Mouse (Mus musculus) splenic B cell, adult 2 months (primary cell): Measurements from ENCODE around the gene Kcnk10.
A peak's percentile ranks its signal among the peaks of the same experiment; 100 is the strongest.

Source experiments
- DNase-seq: peaks from one replicate; pipeline ENCODE4 v3.0.0-alpha.2; 2011; ENCODE audit warnings: low read depth, low spot score
- H3K27me3 ChIP-seq: 2 replicates; pipeline ENCODE4 v1.6.1; 2012; ENCODE audit warnings: mild to moderate bottlenecking, low read length, moderate library complexity, mixed read lengths; ENCODE audit not compliant: control insufficient read depth, poor library complexity, insufficient read depth, severe bottlenecking
- H3K36me3 ChIP-seq: 2 replicates; pipeline ENCODE4 v1.6.1; 2012; ENCODE audit warnings: mild to moderate bottlenecking, low read length, moderate library complexity, mixed read lengths; ENCODE audit not compliant: control insufficient read depth, poor library complexity, insufficient read depth, severe bottlenecking

The Kcnk10 gene

DNA sequence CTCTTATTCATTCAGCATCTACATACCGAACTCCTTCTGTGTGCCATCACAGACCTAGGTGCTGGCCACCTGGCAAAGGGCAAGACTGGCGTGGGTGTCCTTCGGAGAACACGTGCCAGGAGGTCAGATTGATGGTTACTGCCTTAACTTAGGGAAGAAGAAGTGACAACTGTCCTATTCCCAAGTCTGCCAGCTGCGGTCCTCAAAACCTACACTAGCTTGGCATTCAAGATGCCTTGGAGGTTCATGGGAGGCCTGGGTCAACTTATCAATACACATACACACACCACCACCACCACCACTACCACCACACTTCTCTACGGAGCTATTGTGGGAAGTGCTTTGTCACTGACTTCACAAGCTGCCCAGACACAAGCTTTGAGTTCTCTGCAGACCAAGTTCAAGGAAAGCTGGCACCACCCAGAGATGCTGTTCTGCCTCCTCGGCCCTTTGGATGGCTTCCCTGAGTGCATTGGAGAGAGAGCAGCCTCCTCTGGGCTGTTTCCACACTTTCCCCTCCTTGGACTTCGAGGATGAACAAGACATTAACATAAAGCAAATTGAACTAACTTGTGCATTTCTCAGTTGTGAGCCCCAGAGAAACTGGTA is 2.1 kb downstream of the Kcnk10 start:
- Histone ChIP-seq H3K36me3 (no peaks in the 10 kb centered on the region), H3K27me3 (no peaks in the 10 kb centered on the region)
- DNase-seq, result no peak

DNA sequence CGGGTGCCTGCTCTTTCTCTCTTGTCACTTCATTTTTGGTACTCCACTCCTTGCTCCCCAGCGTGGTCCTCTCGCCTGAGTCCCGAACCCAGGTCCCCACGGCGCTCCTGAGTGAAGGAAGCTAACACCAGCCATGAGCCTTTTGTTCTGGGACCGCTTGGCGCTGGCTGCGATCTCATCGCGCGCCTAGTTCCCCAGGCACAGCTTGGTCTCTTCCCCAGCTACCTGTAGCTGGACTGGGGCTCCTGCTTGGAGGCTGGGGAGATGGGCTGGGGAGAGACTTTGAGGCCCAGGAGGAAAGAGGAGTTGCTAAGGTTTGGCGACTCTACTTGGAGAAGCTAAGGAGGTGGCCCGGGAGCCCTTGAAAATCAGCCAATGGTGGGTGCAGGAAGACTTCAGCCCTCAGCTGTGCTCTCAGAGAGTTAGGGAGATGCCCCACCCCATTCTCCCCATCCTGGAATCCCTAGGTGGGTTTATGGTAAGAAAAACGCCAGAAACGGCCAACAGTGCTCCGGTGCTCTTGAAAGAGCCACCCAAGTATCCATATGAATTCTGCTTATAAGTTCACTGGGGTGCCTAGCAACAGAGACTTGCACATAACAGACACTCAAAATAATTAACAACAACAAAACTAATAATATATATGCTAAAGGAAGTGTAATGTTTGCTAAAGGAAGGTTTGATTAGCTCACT is 2.8 kb downstream of the Kcnk10 start:
- no peak for DNase-seq
- H3K27me3 ChIP-seq, result no peaks in the 10 kb centered on the region

DNA sequence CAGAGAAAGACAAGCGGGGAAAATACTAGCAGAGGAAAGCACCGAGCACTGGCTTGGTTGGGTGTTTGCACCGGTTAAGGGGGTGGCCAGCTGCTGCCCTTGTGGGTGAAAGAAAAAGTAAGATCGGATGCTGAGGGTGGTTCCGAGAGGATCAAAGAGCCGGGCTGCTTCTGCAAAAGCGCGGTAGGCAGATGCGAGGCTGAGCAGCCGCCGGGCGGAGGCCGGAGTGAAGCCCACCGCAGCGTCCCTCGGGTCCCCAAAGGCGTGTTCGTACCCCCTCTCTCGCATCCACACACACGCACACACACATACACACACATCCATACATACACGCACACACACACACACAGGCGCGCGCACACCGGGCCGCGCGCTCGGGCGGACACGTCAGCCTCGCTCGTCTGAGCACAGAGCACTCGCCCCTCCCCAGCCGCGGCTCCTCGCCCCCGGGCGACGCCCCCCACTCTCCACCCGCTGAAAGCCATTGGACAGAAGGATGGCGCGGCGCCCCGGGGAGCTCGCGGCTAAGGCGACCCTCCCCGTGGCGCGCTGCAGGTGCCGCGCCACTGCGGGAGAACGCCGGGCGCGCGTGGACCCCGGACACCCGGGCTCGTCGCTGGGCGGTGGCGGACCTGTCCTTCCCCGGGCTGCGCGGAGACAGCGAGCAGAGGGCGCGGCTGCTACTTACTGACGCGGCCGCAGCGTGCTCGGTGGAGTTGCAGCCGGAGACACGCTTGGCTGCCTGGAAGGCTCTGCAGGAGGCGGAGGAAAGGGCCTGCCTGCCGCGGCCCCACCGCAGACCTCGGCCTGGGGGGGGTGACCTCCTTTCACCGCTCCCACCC is 3.5 kb downstream of the Kcnk10 start:
- peak; percentile 89 for DNase-seq
- Histone ChIP-seq H3K27me3 (no peaks in the 10 kb centered on the region), H3K36me3 (no peaks in the 10 kb centered on the region)

More for the DNA sequence above, 2.8 kb downstream of the Kcnk10 start:
- H3K36me3 ChIP-seq, result no peaks in the 10 kb centered on the region

DNA sequence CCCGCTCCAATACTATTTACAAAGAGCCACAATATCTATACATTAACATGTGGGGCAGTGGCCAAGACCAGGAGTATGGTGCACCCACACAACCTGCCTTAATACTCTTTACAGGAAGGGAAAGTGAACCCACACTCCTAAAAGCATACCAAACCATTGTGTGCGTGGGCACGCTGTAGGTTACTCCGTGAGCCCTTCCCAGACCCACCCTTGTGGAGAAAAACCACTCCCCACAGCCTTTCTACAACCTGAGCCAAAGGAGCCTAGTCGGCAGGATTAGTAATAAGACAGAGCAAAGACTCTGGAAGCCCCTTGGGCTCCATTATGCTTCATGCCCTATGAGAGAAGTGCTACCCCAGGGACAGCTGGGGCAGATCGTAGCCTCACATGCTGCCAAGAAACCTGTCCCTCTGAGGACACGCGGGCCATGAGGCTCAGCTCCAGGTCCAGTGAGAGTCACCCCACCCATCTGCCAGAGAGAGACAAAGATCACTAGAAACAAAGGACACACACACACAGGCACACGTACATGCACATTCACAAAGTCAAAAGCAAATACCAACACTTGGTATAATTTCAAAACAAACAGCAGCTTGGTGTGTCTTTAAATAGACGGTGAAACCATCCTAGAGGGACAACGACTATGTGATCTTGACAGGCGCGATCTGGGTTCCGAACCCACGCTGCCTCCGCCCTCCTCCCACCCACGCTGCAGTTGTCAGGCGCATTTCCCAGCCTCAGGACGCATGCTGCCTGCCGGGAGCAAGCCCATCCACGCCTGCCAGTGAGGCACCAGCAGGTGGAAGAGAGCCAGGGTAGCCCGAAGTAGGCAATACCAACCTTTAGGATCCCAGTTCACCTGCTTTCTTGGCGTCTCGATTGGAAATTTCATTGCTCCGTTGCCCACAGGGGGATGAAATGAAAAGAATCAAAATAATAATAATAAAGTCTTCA is 4.5 kb downstream of the Kcnk10 start:
- DNase-seq, result peak; percentile 31
- no peaks in the 10 kb centered on the region for H3K27me3 ChIP-seq
- H3K36me3 ChIP-seq, result no peaks in the 10 kb centered on the region

DNA sequence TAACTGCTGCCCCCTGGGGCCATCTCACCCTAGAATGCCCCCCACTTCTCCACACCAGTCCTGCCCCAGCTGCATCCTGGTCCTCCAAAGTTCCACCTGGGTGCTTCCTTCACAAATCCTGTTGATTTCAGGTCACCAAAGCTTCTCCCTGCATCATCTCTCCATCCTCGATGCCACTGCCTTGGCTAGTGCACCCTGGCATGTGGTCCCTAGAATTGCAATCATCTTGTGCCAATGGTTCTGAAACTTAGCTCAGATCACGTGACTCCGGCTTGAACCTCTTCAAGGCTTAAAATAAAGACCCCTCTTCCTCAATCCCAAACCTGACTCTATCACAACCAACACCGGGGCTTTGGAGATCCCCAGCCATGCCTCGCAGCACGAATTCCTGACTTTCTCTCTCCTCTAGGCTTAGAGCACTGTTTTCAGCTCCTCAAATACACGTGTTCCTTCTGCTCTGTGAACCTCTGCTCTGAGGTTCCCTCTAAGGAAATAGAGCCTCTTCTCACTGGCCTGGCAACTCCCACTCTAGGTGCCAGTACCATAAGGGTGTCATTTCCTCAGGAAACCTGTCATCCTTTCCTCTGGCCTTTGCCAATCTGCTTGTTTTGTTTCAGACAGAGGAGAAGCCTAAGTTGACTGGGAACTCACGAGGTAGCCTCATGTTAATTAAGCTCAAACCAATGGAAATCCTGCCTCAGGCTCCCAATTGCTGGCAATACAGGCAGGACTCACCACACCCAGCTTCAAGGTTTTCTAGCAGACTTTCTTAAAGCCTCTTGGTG is 6.0 kb downstream of the Kcnk10 start:
- H3K27me3 ChIP-seq, result no peaks in the 10 kb centered on the region
- no peaks in the 10 kb centered on the region for H3K36me3 ChIP-seq
- peak; percentile 68 for DNase-seq

DNA sequence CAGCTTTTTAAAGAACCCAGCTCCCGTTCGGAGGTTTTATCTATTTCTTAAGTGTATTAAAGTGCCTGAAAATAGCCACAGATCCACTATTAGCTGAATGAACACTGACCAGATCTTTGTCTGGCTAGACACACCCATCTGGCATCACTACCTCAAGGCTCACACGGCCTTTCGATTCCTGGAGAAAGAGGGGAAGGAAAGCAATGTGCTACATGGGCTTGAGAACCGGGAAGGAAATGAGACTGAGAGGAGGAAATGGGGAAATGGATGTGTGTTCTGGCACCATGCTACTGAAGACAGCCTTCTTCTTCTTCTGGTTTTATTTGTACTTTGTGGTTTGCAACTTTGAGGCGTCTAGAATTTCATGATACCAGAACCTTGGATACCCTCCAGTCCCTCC is 8.7 kb downstream of the Kcnk10 start:
- no peak for DNase-seq
- Histone ChIP-seq H3K36me3 (no peaks in the 10 kb centered on the region), H3K27me3 (no peaks in the 10 kb centered on the region)

DNA sequence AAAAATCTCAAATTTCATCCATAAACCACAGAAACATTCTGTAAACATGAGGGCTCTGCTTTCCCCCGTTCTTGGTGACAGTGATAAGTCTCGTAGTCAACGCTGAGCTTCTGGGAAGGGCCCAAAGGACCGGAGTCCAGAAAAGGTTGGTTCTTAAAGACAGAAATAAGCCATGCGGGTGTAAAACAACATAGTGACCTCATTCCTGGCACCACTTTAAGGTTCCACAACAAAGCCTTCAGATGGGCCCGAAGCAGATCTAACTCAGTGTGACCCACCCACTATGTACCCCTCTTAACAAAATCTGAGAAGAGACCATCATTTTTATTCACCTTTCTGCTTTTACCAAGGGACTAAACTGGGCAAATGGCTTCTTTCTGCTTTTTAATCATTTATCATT is 10.2 kb downstream of the Kcnk10 start:
- Histone ChIP-seq H3K36me3 (no peaks in the 10 kb centered on the region), H3K27me3 (no peaks in the 10 kb centered on the region)
- DNase-seq, result no peak

DNA sequence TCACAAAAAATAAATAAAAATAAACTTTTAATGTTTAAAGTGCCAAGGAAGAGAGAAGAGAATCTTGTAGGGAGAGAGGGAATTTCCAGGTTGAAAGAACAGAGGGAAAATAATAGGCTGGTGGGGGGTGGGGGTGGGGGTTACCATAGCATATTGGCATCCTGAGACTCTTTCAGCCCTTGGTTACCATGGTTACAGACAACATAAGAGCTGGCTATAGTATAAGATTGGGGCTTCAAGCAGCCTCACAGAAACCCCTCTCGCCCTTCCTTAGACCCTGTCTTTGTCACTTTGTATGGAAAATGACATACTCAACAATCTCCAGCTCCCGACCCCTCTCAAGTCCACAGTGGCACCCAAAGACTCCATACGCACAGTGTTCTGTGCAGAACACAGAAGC is 13.7 kb downstream of the Kcnk10 start:
- no peak for DNase-seq
- H3K36me3 ChIP-seq, result no peaks in the 10 kb centered on the region
- no peaks in the 10 kb centered on the region for H3K27me3 ChIP-seq

DNA sequence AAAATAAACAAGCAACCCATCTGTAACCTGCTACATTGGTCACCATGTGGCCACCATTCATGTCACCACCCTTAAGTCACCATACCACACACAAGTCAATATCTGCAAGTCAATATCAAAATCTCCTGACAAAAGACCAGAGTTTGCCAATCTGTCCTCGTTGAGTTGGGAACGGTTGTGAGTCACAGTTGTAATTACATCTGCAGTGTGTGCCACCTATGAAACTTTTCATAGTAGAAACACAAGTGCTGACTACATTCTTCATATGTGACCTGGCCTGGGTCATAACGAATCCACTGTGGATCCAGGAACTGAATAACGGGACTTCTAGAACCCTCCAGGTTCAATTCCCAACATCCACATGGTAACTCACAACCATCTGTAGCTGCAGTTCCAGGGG is 14.8 kb downstream of the Kcnk10 start:
- Histone ChIP-seq H3K36me3 (no peaks in the 10 kb centered on the region), H3K27me3 (no peaks in the 10 kb centered on the region)
- DNase-seq, result no peak

DNA sequence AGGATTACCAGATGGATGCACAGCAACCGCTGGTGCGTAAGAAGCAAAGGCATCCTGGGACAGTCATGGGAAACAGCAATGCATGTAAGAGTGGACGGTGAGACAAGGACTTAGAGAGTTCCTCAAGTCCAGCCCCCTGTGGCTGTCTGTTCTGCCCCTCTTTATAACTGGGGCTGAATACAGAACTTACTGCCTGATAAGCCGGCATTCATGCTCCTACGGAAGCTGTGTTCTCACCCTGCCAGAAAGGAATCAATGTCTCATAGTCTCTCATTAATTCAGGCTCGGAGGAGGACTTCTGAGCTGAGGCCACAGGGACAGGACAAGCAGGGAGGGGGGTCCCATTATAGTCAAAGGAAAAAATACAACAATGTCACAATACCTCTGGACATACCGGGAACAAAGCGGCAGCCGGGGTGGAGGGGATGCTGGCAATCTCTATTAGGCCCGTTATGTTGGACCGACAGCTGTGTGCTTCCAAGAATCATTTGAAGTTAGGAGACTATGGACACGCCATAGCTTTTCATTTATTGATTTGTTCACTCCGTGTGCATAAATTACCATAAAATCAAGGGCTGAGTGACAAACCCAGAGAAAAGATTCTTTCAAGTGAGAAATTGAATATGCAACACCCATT is 15.7 kb downstream of the Kcnk10 start:
- no peaks in the 10 kb centered on the region for H3K36me3 ChIP-seq
- H3K27me3 ChIP-seq, result no peaks in the 10 kb centered on the region
- no peak for DNase-seq

DNA sequence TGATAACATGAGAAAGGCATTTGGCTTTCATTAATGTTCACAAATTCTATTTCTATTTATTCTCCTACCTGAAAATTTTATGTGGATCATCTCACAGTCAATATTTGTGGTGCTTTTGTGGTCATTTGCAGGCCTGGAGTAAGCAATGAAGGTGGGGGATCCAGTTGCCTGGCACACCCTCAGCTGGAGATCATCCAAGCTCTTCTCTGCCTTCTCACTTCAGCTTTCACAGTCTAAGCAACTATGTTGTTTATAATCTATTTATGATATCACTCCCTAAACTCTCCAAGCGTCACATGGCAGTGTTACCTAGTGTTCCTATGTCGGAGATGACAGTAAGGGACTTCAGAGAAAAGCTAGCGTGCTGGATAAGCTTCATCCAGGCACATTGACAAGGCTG is 18.1 kb downstream of the Kcnk10 start:
- H3K36me3 ChIP-seq, result no peaks in the 10 kb centered on the region
- DNase-seq, result no peak
- H3K27me3 ChIP-seq, result no peaks in the 10 kb centered on the region

DNA sequence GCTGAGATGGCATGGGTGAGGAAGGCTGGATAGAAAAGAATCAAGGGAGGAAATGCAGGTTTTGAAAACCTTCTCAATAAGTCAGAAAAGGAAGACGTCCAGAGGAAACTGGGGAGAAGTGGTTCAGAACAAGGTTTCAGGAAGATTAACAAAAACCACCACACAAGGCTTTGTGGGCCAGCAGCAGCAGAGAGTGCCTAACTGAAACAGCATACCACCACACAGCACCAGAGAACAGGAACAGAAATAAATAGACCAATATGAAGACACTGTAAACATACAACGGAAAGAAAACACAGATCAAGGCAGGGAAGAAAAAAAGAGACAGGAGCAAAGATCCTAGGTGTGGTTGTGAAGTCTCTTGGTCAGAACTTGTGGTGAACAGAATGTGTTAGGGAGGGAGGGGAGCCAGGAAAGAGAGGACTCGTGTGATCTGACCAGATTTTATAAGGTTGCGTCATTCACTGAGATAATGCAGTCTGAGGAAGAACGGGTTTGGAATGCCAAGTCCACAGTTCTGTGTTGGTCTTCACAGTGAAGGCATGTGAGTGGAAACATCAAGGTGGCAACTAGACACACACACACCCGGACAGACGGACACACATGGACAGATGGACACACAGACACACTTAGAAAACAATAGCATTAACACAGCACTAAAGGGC is 21.0 kb downstream of the Kcnk10 start:
- Histone ChIP-seq H3K27me3 (no peaks in the 10 kb centered on the region), H3K36me3 (no peaks in the 10 kb centered on the region)
- DNase-seq, result no peak

DNA sequence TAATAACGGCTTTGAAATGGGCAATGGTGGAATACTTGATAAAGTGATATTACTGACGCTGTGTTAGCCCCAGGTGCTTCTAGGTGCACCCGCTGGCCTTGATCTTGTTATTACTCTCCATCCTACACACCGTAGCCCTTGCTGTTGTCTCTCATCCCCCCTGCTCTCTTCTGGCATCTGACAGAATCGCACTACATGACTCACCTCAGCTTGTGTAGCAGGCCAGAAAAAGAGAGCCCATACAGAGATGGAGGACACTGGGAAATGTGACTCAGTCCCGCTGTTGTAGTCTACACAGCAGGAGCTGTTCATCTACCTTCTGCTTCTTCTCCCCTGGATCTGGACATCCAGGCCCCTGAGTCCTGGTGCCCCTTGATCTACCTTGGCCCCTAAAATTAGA is 28.1 kb downstream of the Kcnk10 start:
- no peaks in the 10 kb centered on the region for H3K27me3 ChIP-seq
- no peak for DNase-seq
- no peaks in the 10 kb centered on the region for H3K36me3 ChIP-seq
